Mouse (Mus musculus) liver, embryonic 14.5 days (tissue): Measurements from ENCODE around the gene Cers5. TPM values are rescaled to one million over a fixed set of nuclear protein-coding genes. Genes with fewer than 3 reads are reported as not detected.

Source experiments
- ATAC-seq: fragments of 200-750 bp; cut with Nextera tagmentation; 2 replicates; pipeline ENCODE4 v1.8.0; 2017; ENCODE audit warnings: moderate number of reproducible peaks, mild to moderate bottlenecking, moderate library complexity; ENCODE audit not compliant: insufficient read depth
- DNase-seq, 3 experiments: peaks; one replicate each; pipeline ENCODE4 v3.0.0-alpha.2; 2012 to 2013; ENCODE audit warnings: low read depth in 3 of 3, low spot score in 3 of 3
- H3K27ac ChIP-seq: fragments of 300-500 bp; sonication (generic); 2 replicates; pipeline ENCODE4 v1.5.1; 2014; ENCODE audit warnings: moderate library complexity, mild to moderate bottlenecking, control low read depth, inconsistent platforms
- H3K27me3 ChIP-seq: fragments of 300-500 bp; sonication (generic); 2 replicates; pipeline ENCODE4 v1.6.1; 2014; ENCODE audit warnings: mild to moderate bottlenecking, low read length, moderate library complexity; ENCODE audit not compliant: control insufficient read depth, insufficient read depth
- H3K36me3 ChIP-seq: fragments of 300-500 bp; sonication (generic); replicated peaks from 2 replicates; pipeline ENCODE4 v1.6.1; 2014; ENCODE audit warnings: low read depth; ENCODE audit not compliant: control insufficient read depth, insufficient read depth
- H3K4me1 ChIP-seq, 2 experiments: fragments of 200-500 bp in 1 of 2; fragments of 300-500 bp in 1 of 2; sonication (generic) in 1 of 2; replicated peaks; 2 replicates each; pipeline ENCODE4 v1.6.1; 2012 to 2014; ENCODE audit warnings: antibody characterized with exemption in 1 of 2, inconsistent platforms in 1 of 2, low read length in 1 of 2; ENCODE audit not compliant: control insufficient read depth in 2 of 2, insufficient read depth in 2 of 2
- H3K4me2 ChIP-seq: fragments of 300-500 bp; sonication (generic); 2 replicates; pipeline ENCODE4 v1.6.1; 2014; ENCODE audit warnings: low read depth, mild to moderate bottlenecking, control low read depth, moderate library complexity
- H3K4me3 ChIP-seq, 2 experiments: fragments of 200-500 bp in 1 of 2; fragments of 300-500 bp in 1 of 2; sonication (generic) in 1 of 2; 2 replicates each; pipeline ENCODE4 v1.5.1; 2012 to 2014; ENCODE audit warnings: low read depth in 2 of 2, low read length in 2 of 2, mild to moderate bottlenecking in 2 of 2, control low read depth in 1 of 2, inconsistent platforms in 1 of 2, moderate library complexity in 1 of 2; ENCODE audit not compliant: insufficient read depth in 1 of 2
- H3K9ac ChIP-seq: fragments of 300-500 bp; sonication (generic); replicated peaks from 2 replicates; pipeline ENCODE4 v1.6.1; 2014; ENCODE audit warnings: mild to moderate bottlenecking, control low read depth, moderate library complexity
- H3K9me3 ChIP-seq: fragments of 300-500 bp; sonication (generic); 2 replicates; pipeline ENCODE4 v1.6.1; 2016; ENCODE audit warnings: low read length, mixed read lengths; ENCODE audit not compliant: control insufficient read depth
- CTCF ChIP-seq: IDR thresholded peaks from 2 replicates; pipeline ENCODE4 v1.5.1; 2016; ENCODE audit warnings: antibody characterized with exemption, low read depth, control low read depth
- EP300 ChIP-seq: IDR thresholded peaks from 2 replicates; pipeline ENCODE4 v1.6.1; 2016; ENCODE audit warnings: antibody characterized with exemption, low read depth
- WGBS: fragments of 180-500 bp; shearing (Covaris S2); extraction: QIAGEN DNeasy Blood & Tissue Kit; methylation state at CpG from one replicate; pipeline ENCODE4 v1.1.7; 2014; ENCODE audit not compliant: insufficient replicate concordance; 5-methylcytosine and 5-hydroxymethylcytosine counted together
- polyA plus RNA-seq, 2 experiments: library from polyadenylated mRNA; depleted of rRNA in 1 of 2; stranded (reverse) in 1 of 2; unstranded in 1 of 2; fragments of >200 nt; fragmentation: Nextera tagmentation in 1 of 2; extraction: Ambion mirVana in 1 of 2; gene quantifications; 2 replicates each; pipeline versions ENCODE4 v1.2.1 to v1.2.3; 2012 to 2014

Cers5 gene
- polyA plus RNA-seq, 2 experiments, result 5.4 to 7.7 TPM

GRCm38 (mm10) chr15:99723120-99723514 is 49.6 kb downstream of the Cers5 start:
- Histone ChIP-seq H3K4me2 (peak overlapping the region; percentile 34), H3K27me3 (no peaks in the 10 kb centered on the region), H3K9me3 (no peaks in the 10 kb centered on the region), H3K4me1 (peaks cover 2 to 15% of the 10 kb centered on the region in 2 experiments; a peak in 2 of 4 replicates), H3K9ac (no peak overlapping the region), H3K4me3 (no peak overlapping the region), H3K36me3 (peaks cover 6% of the 10 kb centered on the region), H3K27ac (peak overlapping the region; percentile 27)
- TF ChIP-seq CTCF, result no peak
- TF ChIP-seq EP300, result no peak
- DNase-seq (no peak), ATAC-seq (no peak)
- WGBS, result 41% methylated on average over 10 of the region's 10 CpGs

- Histone ChIP-seq H3K9me3 (no peaks in the 10 kb centered on the region), H3K4me2 (no peak overlapping the region), H3K27me3 (no peaks in the 10 kb centered on the region), H3K4me3 (no peak overlapping the region), H3K27ac (no peak overlapping the region), H3K9ac (no peak overlapping the region), H3K36me3 (no peaks in the 10 kb centered on the region), H3K4me1 (peaks cover 2 to 15% of the 10 kb centered on the region in 2 experiments; a peak in 2 of 4 replicates)
- no peak for ATAC-seq
- no peak for TF ChIP-seq CTCF
- no peak for TF ChIP-seq EP300
- no peak for DNase-seq
- WGBS, result 68% methylated on average over 25 of the region's 25 CpGs
These were observed 50.6 kb downstream of the Cers5 start for GRCm38 (mm10) chr15:99721921-99722743.

- Histone ChIP-seq H3K4me1 (peaks cover 0 to 15% of the 10 kb centered on the region in 2 experiments; a peak in 2 of 4 replicates), H3K4me3 (no peak overlapping the region), H3K27me3 (no peaks in the 10 kb centered on the region), H3K4me2 (no peak overlapping the region), H3K9ac (no peak overlapping the region), H3K36me3 (no peaks in the 10 kb centered on the region), H3K9me3 (no peaks in the 10 kb centered on the region), H3K27ac (no peak overlapping the region)
- WGBS, result 55% methylated on average over 8 of the region's 8 CpGs
- no peak for TF ChIP-seq CTCF
- TF ChIP-seq EP300, result no peak
- ATAC-seq (no peak), DNase-seq (no peak)
These were observed 52.8 kb downstream of the Cers5 start for GRCm38 (mm10) chr15:99719865-99720264.

- WGBS, result 65% methylated on average over 9 of the region's 9 CpGs
- no peak overlapping the region for H3K27ac ChIP-seq
- peak; percentile 22; the same call in 1 of the 2 replicates for ATAC-seq
These were observed 54.1 kb downstream of the Cers5 start for GRCm38 (mm10) chr15:99718461-99719021.

More at GRCm38 (mm10) chr15:99718461-99719021, 54.1 kb downstream of the Cers5 start:
- Histone ChIP-seq H3K9me3 (no peaks in the 10 kb centered on the region), H3K27me3 (no peaks in the 10 kb centered on the region), H3K9ac (no peak overlapping the region), H3K4me2 (peak overlapping the region; percentile 28), H3K36me3 (no peaks in the 10 kb centered on the region), H3K4me1 (peaks cover 0 to 8% of the 10 kb centered on the region in 2 experiments; a peak in 2 of 4 replicates), H3K4me3 (no peak overlapping the region)
- TF ChIP-seq CTCF (no peak), EP300 (no peak)
- DNase-seq, result no peak
